Comparison of ENCODE assay signal across 8 mouse cellular contexts in genomic region chr4:131836891-131837491, GRCm38 (mm10). TPM values are rescaled to one million over a fixed set of nuclear protein-coding genes. Genes with fewer than 3 reads are reported as not detected.
A peak's percentile ranks its signal among the peaks of the same experiment; 100 is the strongest.
DNase-seq lines count a peak whose midpoint lies in the region; ATAC-seq lines count a peak whose summit lies in the region.

No protein-coding gene starts in this region.

- peak overlapping the region; percentile 81 for H3K9ac ChIP-seq in embryonic facial prominence, embryonic 14.5 days (ENCODE audit: low read depth, low read length)
- peak overlapping the region; percentile 79 for H3K9ac ChIP-seq in midbrain, embryonic 11.5 days (ENCODE audit: low read length)

- H3K9me3 ChIP-seq in embryonic facial prominence, embryonic 14.5 days (ENCODE audit: control insufficient read depth, low read length), result no peaks in the 10 kb centered on the region
- H3K9me3 ChIP-seq in limb, embryonic 10.5 days (replicated peaks), result no peaks in the 10 kb centered on the region
- H3K9me3 ChIP-seq in midbrain, embryonic 11.5 days (ENCODE audit: control insufficient read depth, low read length), result no peaks in the 10 kb centered on the region

- no peak for ATAC-seq in embryonic facial prominence, embryonic 14.5 days (ENCODE audit: low read depth)
- peak; percentile 16 for ATAC-seq in midbrain, embryonic 11.5 days (ENCODE audit: low FRiP score)

- under 1% methylated on average over 30 of the region's 76 CpGs for WGBS in embryonic facial prominence, embryonic 14.5 days
- WGBS in limb, embryonic 10.5 days, result 1% methylated on average over 71 of the region's 76 CpGs
- WGBS in midbrain, embryonic 11.5 days, result under 1% methylated on average over 72 of the region's 76 CpGs

- H3K27me3 ChIP-seq in embryonic facial prominence, embryonic 14.5 days (replicated peaks; ENCODE audit: control insufficient read depth, insufficient read depth, low read length), result no peaks in the 10 kb centered on the region
- peaks cover 49% of the 10 kb centered on the region for H3K27me3 ChIP-seq in limb, embryonic 10.5 days (ENCODE audit: low read depth, poor library complexity, severe bottlenecking)
- peaks cover 28% of the 10 kb centered on the region for H3K27me3 ChIP-seq in midbrain, embryonic 11.5 days (ENCODE audit: control insufficient read depth, insufficient read depth, low read length)

- peak overlapping the region; percentile 80 for H3K4me2 ChIP-seq in embryonic facial prominence, embryonic 14.5 days (ENCODE audit: low read depth, low read length)
- H3K4me2 ChIP-seq in midbrain, embryonic 11.5 days, result peak overlapping the region; percentile 98

- H3K4me1 ChIP-seq in embryonic facial prominence, embryonic 14.5 days (ENCODE audit: control insufficient read depth, insufficient read depth, low read length), result no peaks in the 10 kb centered on the region; the same call in 1 of the 2 replicates
- H3K4me1 ChIP-seq in limb, embryonic 10.5 days, result peaks cover 48% of the 10 kb centered on the region
- peaks cover 6% of the 10 kb centered on the region for H3K4me1 ChIP-seq in midbrain, embryonic 11.5 days (ENCODE audit: control insufficient read depth, insufficient read depth, low read length)

- no peaks in the 10 kb centered on the region for H3K36me3 ChIP-seq in embryonic facial prominence, embryonic 14.5 days (ENCODE audit: control insufficient read depth, insufficient read depth, low read length)
- H3K36me3 ChIP-seq in limb, embryonic 10.5 days, result no peaks in the 10 kb centered on the region
- H3K36me3 ChIP-seq in midbrain, embryonic 11.5 days (ENCODE audit: control insufficient read depth, insufficient read depth, low read length), result no peaks in the 10 kb centered on the region

- H3K4me3 ChIP-seq in embryonic facial prominence, embryonic 14.5 days (ENCODE audit: low read depth, low read length), result peak overlapping the region; percentile 57
- H3K4me3 ChIP-seq in limb, embryonic 10.5 days, result peak overlapping the region; percentile 77
- H3K4me3 ChIP-seq in midbrain, embryonic 11.5 days (ENCODE audit: low read depth, low read length), result peak overlapping the region; percentile 67

- DNase-seq in layer of hippocampus, adult 11-12 months (ENCODE audit: low spot score), result peak; percentile 21
- no peak for DNase-seq in layer of hippocampus, adult 9-11 months
- DNase-seq in adrenal gland, postnatal 10 days, result peak; percentile 73
- DNase-seq in embryonic facial prominence, embryonic 14.5 days (ENCODE audit: low spot score), result peak; percentile 43
- peak; percentile 49 to 56 for DNase-seq in heart, postnatal 10 days
- DNase-seq in limb, embryonic 10.5 days (ENCODE audit: low spot score), result peak; percentile 77
- DNase-seq in midbrain, embryonic 11.5 days (ENCODE audit: low spot score, missing footprints), result peak; percentile 94
- DNase-seq in thymus, postnatal 0 days (ENCODE audit: low spot score), result peak; percentile 17

- peak overlapping the region; percentile 13 for H3K27ac ChIP-seq in embryonic facial prominence, embryonic 14.5 days (replicated peaks; ENCODE audit: low read depth, low read length)
- H3K27ac ChIP-seq in limb, embryonic 10.5 days, result peak overlapping the region; percentile 88
- no peak overlapping the region for H3K27ac ChIP-seq in midbrain, embryonic 11.5 days (ENCODE audit: low read depth, low read length)

- intact Hi-C loops in heart, postnatal 10 days (cut with DNase I), result loop anchor here (5.0 to 10.0 kb wide), 3 partner anchors 352 to 432 kb away; no protein-coding TSS in a partner anchor

RNA-seq across cellular contexts. Expression of gene Ptpru, which starts 1.1 kb away (rescaled TPM):
- total RNA-seq in adrenal gland, postnatal 10 days (2021), result 10 to 100 TPM; 27.0 to 33.8 TPM
- 21.6 and 22.5 TPM in 2 replicates for polyA plus RNA-seq in embryonic facial prominence, embryonic 14.5 days (2014; fragmentation: Nextera tagmentation; extraction: Ambion mirVana)
- 1 to 10 TPM; 2.0 to 3.0 TPM for total RNA-seq in heart, postnatal 10 days (2021)
- 10.7 and 16.0 TPM in 2 replicates for polyA plus RNA-seq in limb, embryonic 10.5 days (2016; fragmentation: Nextera tagmentation; extraction: Ambion mirVana)
- polyA plus RNA-seq in midbrain, embryonic 11.5 days (2014; fragmentation: Nextera tagmentation; extraction: Ambion mirVana), result 9.6 and 11.4 TPM in 2 replicates
- polyA plus RNA-seq in thymus, postnatal 0 days (2015; fragmentation: Nextera tagmentation; extraction: Ambion mirVana), result 0.27 and 0.74 TPM in 2 replicates

RNA-seq across cellular contexts. Expression of gene Mecr, which starts 6.3 kb away (rescaled TPM):
- 100 to 1,000 TPM; 144 to 154 TPM for total RNA-seq in adrenal gland, postnatal 10 days (2021)
- 34.3 and 35.4 TPM in 2 replicates for polyA plus RNA-seq in embryonic facial prominence, embryonic 14.5 days (2014; fragmentation: Nextera tagmentation; extraction: Ambion mirVana)
- 10 to 100 TPM; 31.7 to 33.2 TPM for total RNA-seq in heart, postnatal 10 days (2021)
- 52.6 and 58.1 TPM in 2 replicates for polyA plus RNA-seq in limb, embryonic 10.5 days (2016; fragmentation: Nextera tagmentation; extraction: Ambion mirVana)
- polyA plus RNA-seq in midbrain, embryonic 11.5 days (2014; fragmentation: Nextera tagmentation; extraction: Ambion mirVana), result 39.8 and 40.3 TPM in 2 replicates
- polyA plus RNA-seq in thymus, postnatal 0 days (2015; fragmentation: Nextera tagmentation; extraction: Ambion mirVana), result 36.9 and 40.5 TPM in 2 replicates

RNA-seq across cellular contexts. Expression of gene Srsf4, which starts 36.4 kb away (rescaled TPM):
- 10 to 100 TPM; 65.9 to 68.7 TPM for total RNA-seq in adrenal gland, postnatal 10 days (2021)
- 87.3 and 96.8 TPM in 2 replicates for polyA plus RNA-seq in embryonic facial prominence, embryonic 14.5 days (2014; fragmentation: Nextera tagmentation; extraction: Ambion mirVana)
- 10 to 100 TPM; 53.6 to 53.7 TPM for total RNA-seq in heart, postnatal 10 days (2021)
- polyA plus RNA-seq in limb, embryonic 10.5 days (2016; fragmentation: Nextera tagmentation; extraction: Ambion mirVana), result 135 and 142 TPM in 2 replicates
- polyA plus RNA-seq in midbrain, embryonic 11.5 days (2014; fragmentation: Nextera tagmentation; extraction: Ambion mirVana), result 144 and 157 TPM in 2 replicates
- 119 and 123 TPM in 2 replicates for polyA plus RNA-seq in thymus, postnatal 0 days (2015; fragmentation: Nextera tagmentation; extraction: Ambion mirVana)
